Mouse (Mus musculus) midbrain, embryonic 12.5 days (tissue): ENCODE data around the gene Kbtbd7. TPM values are rescaled to one million over a fixed set of nuclear protein-coding genes. Genes with fewer than 3 reads are reported as not detected.

Experiments
- ATAC-seq: fragments of 200-750 bp; cut with Nextera tagmentation; 2 replicates; pipeline ENCODE4 v1.8.0; 2017; ENCODE audit warnings: low read depth, moderate TSS enrichment, moderate library complexity; ENCODE audit not compliant: low FRiP score
- H3K27ac ChIP-seq: fragments of 300-500 bp; sonication (generic); replicated peaks from 2 replicates; pipeline ENCODE4 v1.5.1; 2016; ENCODE audit warnings: mild to moderate bottlenecking
- H3K27me3 ChIP-seq: fragments of 300-500 bp; sonication (generic); 2 replicates; pipeline ENCODE4 v1.6.1; 2016; ENCODE audit warnings: mild to moderate bottlenecking
- H3K36me3 ChIP-seq: fragments of 300-500 bp; sonication (generic); 2 replicates; pipeline ENCODE4 v1.6.1; 2016
- H3K4me1 ChIP-seq: fragments of 300-500 bp; sonication (generic); 2 replicates; pipeline ENCODE4 v1.6.1; 2016
- H3K4me2 ChIP-seq: fragments of 300-500 bp; sonication (generic); replicated peaks from 2 replicates; pipeline ENCODE4 v1.6.1; 2016; ENCODE audit warnings: mild to moderate bottlenecking, moderate library complexity
- H3K4me3 ChIP-seq: fragments of 300-500 bp; sonication (generic); 2 replicates; pipeline ENCODE4 v1.5.1; 2016; ENCODE audit warnings: mild to moderate bottlenecking
- H3K9ac ChIP-seq: fragments of 300-500 bp; sonication (generic); replicated peaks from 2 replicates; pipeline ENCODE4 v1.6.1; 2016; ENCODE audit warnings: mild to moderate bottlenecking, moderate library complexity
- H3K9me3 ChIP-seq: fragments of 300-500 bp; sonication (generic); 2 replicates; pipeline ENCODE4 v1.6.1; 2016; ENCODE audit warnings: mild to moderate bottlenecking
- WGBS: fragments of 180-500 bp; shearing (Covaris S2); methylation state at CpG from one replicate; pipeline ENCODE4 v1.1.7; 2016; 5-methylcytosine and 5-hydroxymethylcytosine counted together
- polyA plus RNA-seq: library from polyadenylated mRNA; unstranded; fragments of >200 nt; fragmentation: Nextera tagmentation; extraction: Ambion mirVana; gene quantifications from 2 replicates; pipeline ENCODE4 v1.2.1, GENCODE M21; 2016

Gene Kbtbd7
- polyA plus RNA-seq, 1 experiment from 2014 or later, result 19.0 TPM

GRCm38 (mm10) chr14:79460401-79460800 is 34.1 kb downstream of the Kbtbd7 start:
- no peak for ATAC-seq
- WGBS, result 89% methylated on average over 1 of the region's 1 CpGs
- H3K9ac ChIP-seq, result no peak overlapping the region
- no peaks in the 10 kb centered on the region for H3K27me3 ChIP-seq
- peaks cover 45% of the 10 kb centered on the region for H3K36me3 ChIP-seq
- H3K27ac ChIP-seq, result no peak overlapping the region
- H3K4me3 ChIP-seq, result no peak overlapping the region
- no peaks in the 10 kb centered on the region for H3K9me3 ChIP-seq
- no peak overlapping the region for H3K4me2 ChIP-seq
- H3K4me1 ChIP-seq, result no peaks in the 10 kb centered on the region

DNA sequence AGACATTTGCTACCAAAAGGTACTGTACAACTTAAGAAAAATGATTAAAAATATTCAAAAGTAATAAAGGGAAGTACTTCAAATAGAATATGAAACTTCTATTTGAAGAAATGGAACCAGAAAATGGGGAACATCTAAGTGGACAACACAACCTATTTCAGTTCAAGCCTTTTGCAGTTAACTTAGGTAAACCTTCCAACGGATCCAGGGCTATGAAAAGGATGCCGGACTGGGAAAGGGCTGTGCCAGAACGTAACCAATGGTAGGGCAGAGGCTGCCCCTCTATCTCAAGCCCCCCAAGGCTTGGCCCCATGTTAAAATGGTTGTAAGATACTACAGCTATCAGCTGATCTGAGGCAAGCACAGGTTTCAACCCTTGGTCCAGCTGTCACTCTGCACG is 34.7 kb downstream of the Kbtbd7 start:
- ATAC-seq, result no peak
- no peaks in the 10 kb centered on the region for H3K4me1 ChIP-seq
- peaks cover 51% of the 10 kb centered on the region for H3K36me3 ChIP-seq
- no peaks in the 10 kb centered on the region for H3K9me3 ChIP-seq
- H3K4me2 ChIP-seq, result no peak overlapping the region
- H3K4me3 ChIP-seq, result no peak overlapping the region
- 91% methylated on average over 4 of the region's 4 CpGs for WGBS
- H3K27me3 ChIP-seq, result no peaks in the 10 kb centered on the region
- no peak overlapping the region for H3K27ac ChIP-seq
- H3K9ac ChIP-seq, result no peak overlapping the region

DNA sequence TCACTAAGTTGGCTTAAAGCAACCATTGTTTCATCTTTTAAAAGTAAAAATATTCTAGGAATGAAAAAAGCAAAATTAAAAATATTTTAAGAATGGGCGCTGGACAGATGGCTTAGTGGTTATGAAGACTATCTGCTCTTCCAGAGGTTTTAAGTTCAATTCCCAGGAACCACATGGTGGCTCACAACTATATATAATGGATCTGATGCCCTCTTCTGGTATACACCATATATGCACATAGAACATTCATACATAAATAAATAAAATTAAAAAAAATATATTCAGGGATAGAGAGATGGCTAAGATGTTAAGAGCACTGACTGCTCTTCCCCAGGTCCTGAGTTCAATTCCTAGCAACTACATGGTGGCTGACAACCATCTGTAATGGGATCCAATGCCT is 39.3 kb downstream of the Kbtbd7 start:
- ATAC-seq, result no peak
- peaks cover 82% of the 10 kb centered on the region for H3K36me3 ChIP-seq

GRCm38 (mm10) chr14:79467621-79468020 is 41.3 kb downstream of the Kbtbd7 start:
- H3K36me3 ChIP-seq, result peaks cover 86% of the 10 kb centered on the region
- no peak for ATAC-seq

More for the DNA sequence above, 39.3 kb downstream of the Kbtbd7 start:
- H3K9ac ChIP-seq, result no peak overlapping the region
- H3K9me3 ChIP-seq, result no peaks in the 10 kb centered on the region
- H3K4me1 ChIP-seq, result no peaks in the 10 kb centered on the region
- WGBS, result 86% methylated on average over 1 of the region's 1 CpGs
- no peak overlapping the region for H3K4me2 ChIP-seq
- H3K27ac ChIP-seq, result no peak overlapping the region
- H3K4me3 ChIP-seq, result no peak overlapping the region
- H3K27me3 ChIP-seq, result no peaks in the 10 kb centered on the region

DNA sequence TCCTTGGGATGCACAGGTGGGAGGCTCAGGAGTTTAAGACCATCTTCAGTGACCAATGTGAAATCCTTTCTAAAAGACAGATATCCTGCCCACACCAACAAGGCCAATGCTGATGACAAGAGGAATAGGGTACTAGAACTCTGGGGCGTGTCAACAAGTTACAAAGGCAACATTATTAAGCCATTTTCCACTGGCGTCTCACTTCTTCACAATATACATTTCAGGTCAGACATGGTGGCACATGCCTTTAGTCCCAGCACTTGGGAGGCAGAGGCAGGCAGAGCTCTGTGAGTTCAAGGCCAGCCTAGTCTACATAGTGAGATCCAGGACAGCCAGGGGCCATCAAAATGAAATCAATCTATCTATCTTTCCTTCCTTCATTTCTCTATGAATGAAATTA is 47.1 kb downstream of the Kbtbd7 start:
- no peak for ATAC-seq
- WGBS, result 90% methylated on average over 2 of the region's 2 CpGs
- H3K9ac ChIP-seq, result no peak overlapping the region
- peaks cover 90% of the 10 kb centered on the region for H3K36me3 ChIP-seq
- H3K9me3 ChIP-seq, result no peaks in the 10 kb centered on the region
- H3K4me2 ChIP-seq, result no peak overlapping the region
- H3K27me3 ChIP-seq, result no peaks in the 10 kb centered on the region
- H3K4me1 ChIP-seq, result no peaks in the 10 kb centered on the region
- no peak overlapping the region for H3K4me3 ChIP-seq
- no peak overlapping the region for H3K27ac ChIP-seq

More at GRCm38 (mm10) chr14:79467621-79468020, 41.3 kb downstream of the Kbtbd7 start:
- H3K4me2 ChIP-seq, result no peak overlapping the region
- no peaks in the 10 kb centered on the region for H3K4me1 ChIP-seq
- H3K4me3 ChIP-seq, result no peak overlapping the region
- WGBS, result 24% methylated on average over 3 of the region's 3 CpGs
- H3K9me3 ChIP-seq, result no peaks in the 10 kb centered on the region
- H3K27me3 ChIP-seq, result no peaks in the 10 kb centered on the region
- H3K9ac ChIP-seq, result no peak overlapping the region
- H3K27ac ChIP-seq, result no peak overlapping the region

Other genes with a start within 250 kb of the Kbtbd7 start
- not detected in 2 replicates for gene Zfp957, start 179.1 kb upstream of the Kbtbd7 start, polyA plus RNA-seq
- gene Rgcc, start 124.9 kb upstream of the Kbtbd7 start, polyA plus RNA-seq, result 12.7 and 17.2 TPM in 2 replicates
- 37.0 and 41.4 TPM in 2 replicates for gene Naa16, start 35.7 kb upstream of the Kbtbd7 start, polyA plus RNA-seq
- 9.7 and 11.0 TPM in 2 replicates for gene Mtrf1, start 28.7 kb upstream of the Kbtbd7 start, polyA plus RNA-seq
- 5.0 and 5.2 TPM in 2 replicates for gene Kbtbd6, start 25.3 kb downstream of the Kbtbd7 start, polyA plus RNA-seq
- 7.1 and 7.4 TPM in 2 replicates for gene Elf1, start 54.7 kb downstream of the Kbtbd7 start, polyA plus RNA-seq
- gene Wbp4, start 55.0 kb downstream of the Kbtbd7 start, polyA plus RNA-seq, result 49.7 and 55.1 TPM in 2 replicates
- 129 and 131 TPM in 2 replicates for gene Sugt1, start 161.2 kb downstream of the Kbtbd7 start, polyA plus RNA-seq
- 8.4 and 20.6 TPM in 2 replicates for gene Cnmd, start 235.7 kb downstream of the Kbtbd7 start, polyA plus RNA-seq